Mouse (Mus musculus) testis, adult 2 months (tissue): ENCODE measurements at regions not wholly inside any gene's neighbourhood (a gene's known extent, or its start where the extent isn't known, plus 50 kb on each side); places are given as distances from the start of the nearest gene placed in this dataset.
"Not testable (repeated sequence)": the region's sequence is repeated elsewhere in the genome, so short reads cannot be mapped to it uniquely, and the experiment has no call there.

Experiments used
- H3K27ac ChIP-seq: fragments of 200-500 bp; 2 replicates; pipeline ENCODE4 v1.5.1; 2012; ENCODE audit warnings: low read depth, low read length; ENCODE audit not compliant: control insufficient read depth, insufficient read depth
- H3K27me3 ChIP-seq: fragments of 200-500 bp; 2 replicates; pipeline ENCODE4 v1.6.1; 2012; ENCODE audit warnings: mild to moderate bottlenecking, low read length, moderate library complexity; ENCODE audit not compliant: control insufficient read depth, insufficient read depth
- H3K36me3 ChIP-seq: fragments of 200-500 bp; 2 replicates; pipeline ENCODE4 v1.6.1; 2012; ENCODE audit warnings: mild to moderate bottlenecking, low read length; ENCODE audit not compliant: control insufficient read depth, insufficient read depth
- H3K4me1 ChIP-seq: fragments of 200-500 bp; 2 replicates; pipeline ENCODE4 v1.6.1; 2012; ENCODE audit warnings: low read length; ENCODE audit not compliant: control insufficient read depth, insufficient read depth
- H3K4me3 ChIP-seq: fragments of 200-500 bp; 2 replicates; pipeline ENCODE4 v1.5.1; 2012; ENCODE audit warnings: low read depth, mild to moderate bottlenecking, low read length, moderate library complexity, mixed read lengths; ENCODE audit not compliant: control insufficient read depth
- CTCF ChIP-seq: fragments of 200-500 bp; IDR thresholded peaks from 2 replicates; pipeline ENCODE4 v1.5.1; 2012; ENCODE audit warnings: low read depth, mild to moderate bottlenecking, inconsistent platforms, low read length, moderate library complexity; ENCODE audit not compliant: control insufficient read depth, insufficient read depth, insufficient replicate concordance
- POLR2A ChIP-seq: fragments of 200-500 bp; IDR thresholded peaks from 2 replicates; pipeline ENCODE4 v1.6.1; 2012; ENCODE audit warnings: low read depth, mild to moderate bottlenecking, inconsistent platforms, low read length, moderate library complexity; ENCODE audit not compliant: control insufficient read depth

GRCm38 (mm10) chr19:59516957-59517356 is 58.8 kb downstream of the Emx2 start:
- no peaks in the 10 kb centered on the region for H3K27me3 ChIP-seq
- TF ChIP-seq CTCF (no peak), POLR2A (no peak)
- H3K4me3 ChIP-seq, result no peak overlapping the region
- no peaks in the 10 kb centered on the region for H3K36me3 ChIP-seq
- no peak overlapping the region for H3K27ac ChIP-seq
- no peaks in the 10 kb centered on the region for H3K4me1 ChIP-seq

- Histone ChIP-seq H3K4me3 (no peak overlapping the region), H3K36me3 (no peaks in the 10 kb centered on the region), H3K4me1 (no peaks in the 10 kb centered on the region), H3K27me3 (no peaks in the 10 kb centered on the region), H3K27ac (no peak overlapping the region)
- no peak for TF ChIP-seq POLR2A
- TF ChIP-seq CTCF, result no peak
Observed at GRCm38 (mm10) chr19:59519156-59519555, 61.0 kb downstream of the Emx2 start.

- no peak overlapping the region for H3K27ac ChIP-seq
- TF ChIP-seq POLR2A (no peak), CTCF (no peak)
- H3K27me3 ChIP-seq, result no peaks in the 10 kb centered on the region
- no peaks in the 10 kb centered on the region for H3K4me1 ChIP-seq
- no peaks in the 10 kb centered on the region for H3K36me3 ChIP-seq
- H3K4me3 ChIP-seq, result no peak overlapping the region
Observed at GRCm38 (mm10) chr19:59522176-59522575, 64.0 kb downstream of the Emx2 start.

- no peak overlapping the region for H3K4me3 ChIP-seq
- H3K4me1 ChIP-seq, result no peaks in the 10 kb centered on the region
- no peak for TF ChIP-seq POLR2A
- no peak for TF ChIP-seq CTCF
- H3K27me3 ChIP-seq, result no peaks in the 10 kb centered on the region
- H3K27ac ChIP-seq, result no peak overlapping the region
- H3K36me3 ChIP-seq, result no peaks in the 10 kb centered on the region
Observed at GRCm38 (mm10) chr19:59523356-59523755, 65.2 kb downstream of the Emx2 start.

- Histone ChIP-seq H3K27me3 (no peaks in the 10 kb centered on the region), H3K4me1 (no peaks in the 10 kb centered on the region), H3K4me3 (no peak overlapping the region), H3K27ac (no peak overlapping the region), H3K36me3 (no peaks in the 10 kb centered on the region)
- no peak for TF ChIP-seq CTCF
- TF ChIP-seq POLR2A, result no peak
Observed at GRCm38 (mm10) chr19:59564101-59564500, 105.9 kb downstream of the Emx2 start.

GRCm38 (mm10) chr19:59568907-59569306 is 110.7 kb downstream of the Emx2 start:
- Histone ChIP-seq H3K4me1 (no peaks in the 10 kb centered on the region), H3K36me3 (no peaks in the 10 kb centered on the region), H3K4me3 (no peak overlapping the region), H3K27ac (no peak overlapping the region), H3K27me3 (no peaks in the 10 kb centered on the region)
- TF ChIP-seq CTCF (no peak), POLR2A (no peak)

- not testable (repeated sequence) for H3K4me3 ChIP-seq, H3K27me3 ChIP-seq, H3K36me3 ChIP-seq, H3K4me1 ChIP-seq, H3K27ac ChIP-seq
Observed at GRCm38 (mm10) chr19:59569590-59569989, 111.4 kb downstream of the Emx2 start.

GRCm38 (mm10) chr19:59574346-59574745 is 116.2 kb downstream of the Emx2 start:
- Histone ChIP-seq H3K4me1 (no peaks in the 10 kb centered on the region), H3K4me3 (no peak overlapping the region), H3K27me3 (no peaks in the 10 kb centered on the region), H3K36me3 (no peaks in the 10 kb centered on the region), H3K27ac (no peak overlapping the region)
- no peak for TF ChIP-seq CTCF
- TF ChIP-seq POLR2A, result no peak
